Mouse (Mus musculus): ENCODE data around the gene Epb42.
"Not testable (repeated sequence)": the region's sequence is repeated elsewhere in the genome, so short reads cannot be mapped to it uniquely, and the experiment has no call there.

Epb42 gene

DNA sequence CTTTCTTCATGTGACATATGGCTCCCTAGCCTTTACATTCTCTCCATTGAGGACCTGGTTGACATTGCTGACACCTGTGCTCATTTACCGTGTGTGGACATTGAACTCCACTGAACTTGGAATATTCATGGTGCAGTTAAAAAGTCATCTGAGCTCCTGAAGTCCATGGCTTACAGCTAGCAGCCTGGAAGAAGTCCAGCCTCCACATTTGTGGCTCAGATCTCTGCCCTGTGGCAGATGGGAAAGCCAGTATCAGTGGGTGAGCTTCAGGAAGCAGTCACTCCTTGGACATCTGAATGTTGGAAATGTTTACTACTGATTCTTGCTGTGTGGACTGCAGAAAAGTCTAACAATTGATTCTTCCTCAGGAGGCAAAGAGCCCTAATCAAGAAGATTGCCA is 29.9 kb downstream of the Epb42 start:
- peak; percentile 84 to 90 for DNase-seq

DNA sequence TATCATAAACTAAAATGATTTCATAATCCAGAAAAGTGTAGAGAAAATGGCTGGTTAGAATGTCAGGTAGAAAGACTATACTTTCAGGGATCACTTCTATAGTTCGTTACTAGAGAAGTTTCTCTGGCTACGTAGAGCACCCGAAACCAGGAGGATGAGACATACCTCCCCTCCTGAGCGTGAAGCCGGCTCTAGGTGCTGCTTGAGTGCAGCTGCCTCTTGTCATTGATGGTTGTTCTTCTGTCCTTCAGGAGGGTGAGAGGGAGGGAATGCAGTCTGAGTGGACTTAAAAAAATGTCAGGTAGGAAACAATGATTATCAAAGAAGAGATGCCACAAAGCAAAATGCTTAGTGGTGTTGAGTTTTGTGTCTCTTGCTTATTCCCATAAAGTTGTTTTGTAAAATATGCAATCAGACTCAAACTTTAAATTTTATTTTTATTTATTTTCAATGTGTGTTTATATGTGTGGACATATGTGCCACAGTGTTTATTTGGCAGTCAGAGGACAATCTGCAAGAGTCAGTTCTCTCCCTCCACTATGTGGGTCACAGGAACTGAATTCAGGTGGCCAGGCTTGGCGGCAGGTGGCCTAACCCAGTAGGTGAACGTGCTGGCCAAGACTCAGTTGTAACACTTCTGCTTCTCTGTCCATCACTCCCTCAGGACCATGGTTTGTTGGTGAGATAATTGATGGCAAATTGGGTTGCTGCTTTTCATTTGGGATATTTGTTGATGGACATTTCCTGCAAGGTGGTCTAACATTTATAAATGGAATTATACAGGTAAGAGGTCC is 32.7 kb downstream of the Epb42 start:
- DNase-seq = peak; percentile 85 to 90

DNA sequence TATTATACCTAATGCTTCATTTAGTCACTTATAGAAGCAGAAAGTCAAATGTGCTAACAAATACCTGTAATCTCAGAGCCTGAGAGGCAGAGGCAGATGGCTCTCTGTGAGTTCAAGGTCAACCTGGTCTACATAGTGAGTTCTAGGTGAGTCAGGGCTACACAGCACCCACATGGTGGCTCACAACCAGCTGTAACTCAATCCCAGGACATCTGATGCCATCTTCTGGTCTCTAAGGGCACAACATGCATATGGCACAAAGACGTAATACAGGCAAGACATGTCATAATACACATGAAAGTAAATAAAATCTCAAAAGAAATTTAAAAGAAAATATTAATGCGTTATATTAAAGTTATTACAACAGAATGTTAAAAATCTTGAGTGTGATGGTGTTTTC is 33.3 kb downstream of the Epb42 start:
- DNase-seq = peak in 1 of 2 experiments; percentile 46

DNA sequence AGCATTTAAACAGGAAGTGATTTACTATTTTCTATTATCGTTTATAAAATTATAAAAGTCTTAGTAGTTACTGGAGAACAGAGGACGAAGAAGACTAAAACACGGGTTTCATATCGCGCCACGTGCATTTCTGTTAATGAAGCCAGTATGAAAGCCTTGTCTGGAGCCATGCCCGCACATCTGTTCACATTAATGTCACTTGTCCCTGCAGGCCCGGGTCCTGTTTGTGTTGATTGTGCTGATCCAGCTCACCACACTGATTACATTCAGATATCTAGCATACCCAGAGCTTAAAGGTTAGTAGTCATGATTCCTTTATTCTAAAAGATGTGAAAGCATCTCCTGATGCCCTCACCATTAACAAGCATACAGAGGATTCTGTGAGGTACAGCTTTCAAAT is 38.0 kb downstream of the Epb42 start:
- DNase-seq = no peak

DNA sequence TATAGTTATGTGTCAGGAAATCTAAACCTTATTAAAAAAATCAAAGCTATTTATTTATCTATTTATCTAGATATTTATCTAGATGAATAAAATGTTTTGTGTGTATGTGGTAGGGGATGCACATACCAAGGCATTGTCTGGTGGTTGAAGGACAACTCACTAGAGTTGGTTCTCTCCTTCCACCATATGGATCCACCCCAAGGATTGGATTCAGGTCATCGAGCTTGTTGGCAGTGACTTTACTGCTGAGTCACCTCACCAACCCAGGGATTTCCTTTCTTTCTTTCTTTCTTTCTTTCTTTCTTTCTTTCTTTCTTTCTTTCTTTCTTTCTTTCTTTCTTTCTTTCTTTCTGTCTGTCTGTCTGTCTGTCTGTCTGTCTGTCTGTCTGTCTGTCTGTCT is 40.3 kb downstream of the Epb42 start:
- DNase-seq = peak; percentile 49 to 68

DNA sequence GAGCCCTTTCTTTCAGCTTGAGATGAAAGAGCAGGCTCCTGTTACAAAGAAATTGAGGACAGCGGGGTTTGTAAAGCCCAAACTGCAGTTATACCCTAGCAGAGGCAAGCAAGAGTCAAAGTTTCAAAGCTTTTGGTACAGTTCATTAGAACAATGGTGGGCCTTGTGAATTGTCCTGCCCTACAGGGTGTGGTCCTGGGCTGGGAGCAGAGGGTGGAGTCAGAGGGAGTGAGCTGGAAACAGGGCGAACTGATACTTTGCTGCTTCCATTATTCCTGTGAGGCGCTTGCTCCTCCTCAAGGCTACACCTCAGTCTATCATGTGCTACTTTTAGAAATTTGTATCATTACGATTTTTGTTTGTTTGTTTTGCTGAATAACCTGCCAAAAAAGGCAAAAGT is 45.7 kb downstream of the Epb42 start:
- no peak for DNase-seq

DNA sequence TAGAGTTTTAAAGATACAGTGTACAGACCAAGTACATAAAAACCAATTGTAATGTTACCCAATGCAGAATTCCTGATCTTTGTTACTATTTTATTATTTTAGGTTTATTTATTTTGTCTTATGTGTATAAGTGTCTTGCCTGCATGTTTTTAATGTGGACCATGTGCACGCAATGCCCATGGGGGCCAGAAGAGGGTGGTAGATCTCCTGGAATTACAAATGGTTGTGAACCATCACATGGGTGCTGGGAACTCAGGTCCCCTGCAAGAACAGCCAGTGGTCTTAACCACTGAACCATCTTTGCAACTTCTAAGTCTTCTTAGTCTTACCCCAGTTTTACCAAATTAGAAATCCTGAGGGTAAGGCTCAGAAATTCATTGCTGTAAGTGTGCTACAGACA is 51.6 kb downstream of the Epb42 start:
- no peak for DNase-seq

DNA sequence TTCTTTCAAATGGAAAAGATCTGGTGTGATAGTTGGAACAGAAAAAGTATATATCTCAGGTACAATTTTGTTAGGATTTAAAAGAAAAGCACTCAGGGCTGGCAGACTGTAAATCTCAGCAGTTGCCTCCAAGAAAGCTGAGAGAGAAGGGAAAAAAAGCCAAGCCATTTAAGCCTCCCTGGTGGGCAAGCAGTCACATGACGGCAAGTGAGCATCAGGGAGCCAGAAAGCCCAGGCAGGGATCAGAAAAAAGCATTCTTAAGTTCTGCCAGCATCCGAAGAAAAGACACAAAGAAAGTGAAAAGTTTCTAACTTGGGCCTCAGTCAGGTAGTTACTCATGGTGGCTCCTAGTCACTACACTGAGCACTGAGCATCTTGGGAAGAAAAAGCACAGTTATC is 53.3 kb downstream of the Epb42 start:
- peak in 1 of 2 experiments; percentile 56 for DNase-seq

DNA sequence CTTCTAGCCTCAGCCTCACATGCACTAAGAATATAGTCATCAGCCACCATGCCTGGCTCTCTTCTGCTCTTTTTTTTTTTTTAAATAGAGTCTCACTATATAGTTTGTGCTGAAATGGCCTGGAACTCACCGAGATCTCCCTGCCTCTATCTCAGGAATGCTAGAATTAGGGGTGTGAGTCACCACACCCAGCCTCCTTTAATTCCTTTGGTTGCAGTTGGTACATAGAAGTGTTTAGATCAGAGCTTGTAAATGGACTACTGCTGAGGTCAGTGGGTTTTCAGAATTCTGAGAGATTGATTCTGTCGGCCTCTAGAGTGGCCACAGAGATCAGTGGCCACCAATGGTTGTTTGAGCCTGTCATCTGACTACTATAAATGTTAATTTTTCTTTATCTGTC is 56.0 kb downstream of the Epb42 start:
- DNase-seq = no peak

DNA sequence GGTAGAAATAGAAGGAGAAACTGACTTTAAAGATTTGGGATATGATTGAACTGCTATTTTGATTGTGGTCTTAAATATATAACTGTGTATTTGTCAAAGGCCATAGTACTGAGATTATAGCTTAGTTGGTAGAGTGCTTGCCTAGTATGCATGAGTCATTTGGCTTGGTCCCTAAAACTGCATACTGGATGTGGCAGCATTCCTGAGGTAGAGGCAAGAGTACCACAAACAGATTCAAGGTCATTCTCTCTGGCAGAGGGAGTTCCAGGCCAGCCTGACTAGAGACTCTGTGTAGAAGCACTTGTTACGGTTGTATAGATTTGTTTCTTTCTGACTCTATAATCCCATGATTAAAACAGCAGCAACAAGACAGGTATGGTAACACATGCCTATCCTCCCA is 57.1 kb downstream of the Epb42 start:
- DNase-seq = peak in 1 of 2 experiments; percentile 51

DNA sequence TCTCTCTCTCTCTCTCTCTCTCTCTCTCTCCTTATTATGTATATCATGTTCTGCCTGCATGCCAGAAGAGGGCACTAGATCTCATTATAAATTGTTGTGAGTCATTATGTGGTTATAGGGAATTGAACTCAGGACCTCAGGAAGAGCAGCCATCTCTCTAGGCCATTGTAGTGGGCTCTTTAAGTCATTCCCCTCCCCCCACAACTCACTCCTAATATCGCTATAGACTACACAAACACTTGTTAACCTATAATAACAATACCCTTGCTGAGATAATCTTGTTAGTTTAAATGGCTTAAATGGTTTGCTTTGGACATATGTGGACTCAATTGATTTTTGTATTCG is 58.2 kb downstream of the Epb42 start:
- no peak for DNase-seq

DNA sequence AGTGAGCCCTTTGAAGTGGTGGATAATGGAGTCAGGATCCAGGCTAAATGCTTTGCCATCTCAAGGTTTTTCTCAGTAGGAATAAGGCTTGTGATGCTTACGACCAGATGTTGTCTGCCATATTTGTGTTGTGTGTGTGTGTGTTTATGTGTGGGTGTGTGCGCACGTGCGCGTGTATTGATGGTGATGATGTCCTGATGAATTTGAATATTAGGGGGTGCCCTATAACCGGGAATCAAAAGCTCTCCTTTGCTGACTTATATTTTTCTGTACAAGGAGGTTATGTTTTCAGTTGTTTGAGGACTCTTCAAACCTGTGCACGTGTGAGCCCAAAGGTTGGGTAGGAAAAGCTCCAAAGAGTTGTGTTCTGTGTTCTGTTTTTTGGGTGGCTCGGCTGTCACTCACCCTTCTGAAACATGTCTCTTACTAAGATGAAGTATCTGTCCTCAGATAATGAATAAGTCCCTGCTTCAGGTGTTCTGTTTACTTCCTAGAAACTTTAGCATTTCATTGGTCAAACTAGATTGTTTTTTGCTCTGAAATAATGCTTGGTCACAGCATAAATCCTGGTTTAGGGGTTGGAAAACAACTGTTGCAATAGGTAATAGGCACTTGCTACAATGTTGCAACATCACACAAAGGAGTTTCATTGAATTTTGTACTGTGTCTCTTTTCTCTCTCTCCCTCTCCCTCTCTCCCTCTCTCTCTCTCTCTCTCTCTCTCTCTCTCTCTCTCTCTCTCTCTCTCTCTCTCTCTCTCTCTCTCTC is 58.8 kb downstream of the Epb42 start:
- DNase-seq = no peak

DNA sequence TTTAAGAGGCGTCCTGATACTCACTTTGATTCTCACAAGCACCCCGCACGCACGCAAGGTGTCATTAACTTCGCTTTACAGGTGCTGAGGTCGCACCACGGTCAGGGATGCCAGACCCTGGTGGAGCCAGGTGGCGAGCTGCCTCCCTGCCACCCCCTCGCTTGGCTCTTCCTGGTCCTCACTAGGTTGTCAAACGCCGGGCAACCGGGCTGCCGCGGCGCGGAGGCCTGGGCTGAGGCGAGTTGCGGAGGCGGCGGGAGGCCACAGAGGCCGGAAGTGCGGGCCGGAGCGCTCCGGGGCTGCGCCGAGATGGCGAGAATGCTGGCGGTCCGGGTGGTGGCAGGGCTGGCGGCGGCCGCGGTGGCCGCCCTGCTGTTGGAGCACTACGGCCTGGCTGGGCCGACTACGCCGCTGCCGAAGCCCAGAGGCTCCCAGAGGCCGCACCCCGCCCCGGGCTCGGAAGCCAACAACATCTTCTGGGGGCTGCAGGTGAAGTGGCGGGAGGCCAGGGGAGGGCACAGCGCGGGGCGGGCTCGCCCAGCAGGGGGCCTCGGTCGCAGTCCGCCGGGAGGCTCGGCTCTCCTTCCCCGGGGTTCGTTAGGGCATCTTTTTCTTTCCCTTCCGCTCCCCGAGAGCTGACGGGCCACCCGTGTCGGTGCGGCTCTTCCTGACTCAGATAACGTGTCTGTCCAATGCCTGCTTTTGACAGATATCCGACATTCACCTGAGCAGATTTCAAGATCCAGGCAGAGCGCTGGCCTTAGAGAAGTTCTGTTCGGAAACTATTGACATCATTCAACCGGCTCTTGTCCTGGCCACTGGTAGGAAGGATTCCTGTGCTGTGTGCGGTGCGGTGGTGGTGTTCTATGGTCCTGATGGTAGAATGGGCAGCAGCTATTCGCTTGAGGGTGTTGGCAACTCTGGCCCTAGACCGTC is 59.6 kb downstream of the Epb42 start, which contains the start of gene Tmem62:
TSS of gene Tmem62 (plus strand) at position 28 of the 936 bp plus-strand sequence.
- peak; percentile 86 to 88 for DNase-seq

DNA sequence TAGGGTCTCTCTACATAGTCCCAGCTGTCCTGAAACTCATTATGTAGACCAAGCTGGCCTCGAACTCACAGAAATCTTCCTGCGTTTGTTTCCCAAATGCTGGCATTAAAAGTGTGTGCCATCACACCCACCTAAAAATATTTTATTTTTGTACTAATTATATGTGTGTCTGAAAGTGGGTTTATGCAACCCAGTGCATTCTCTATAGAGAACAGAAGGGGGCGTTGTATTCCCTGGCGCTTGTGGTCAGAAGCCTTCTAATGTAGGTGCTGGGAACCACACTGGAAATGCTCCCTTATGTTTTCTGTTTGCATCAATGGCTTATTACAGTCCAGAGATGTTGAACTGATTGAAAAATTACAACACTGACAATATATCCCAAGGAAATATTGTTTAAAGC is 60.6 kb downstream of the Epb42 start:
- DNase-seq = peak in 1 of 2 experiments; percentile 41

DNA sequence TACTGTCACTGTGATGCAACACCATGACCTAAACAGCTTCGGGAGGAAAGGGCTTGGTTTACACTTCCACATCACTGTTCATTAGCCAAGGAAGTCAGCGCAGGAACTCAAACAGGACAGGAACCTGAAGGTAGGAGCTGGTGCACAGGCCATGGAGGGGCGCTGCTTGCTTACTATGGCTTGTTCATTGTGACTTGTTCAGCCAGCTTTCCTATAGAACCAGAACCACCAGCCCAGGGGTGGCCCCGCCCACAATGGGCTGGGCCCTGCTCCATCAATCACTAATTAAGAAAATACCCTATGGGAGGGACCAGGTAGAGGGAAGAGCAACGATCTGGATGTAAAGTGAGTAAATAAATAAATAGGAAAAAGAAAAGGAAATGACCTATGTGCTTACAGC is 63.9 kb downstream of the Epb42 start:
- DNase-seq = peak in 1 of 2 experiments; percentile 51

DNA sequence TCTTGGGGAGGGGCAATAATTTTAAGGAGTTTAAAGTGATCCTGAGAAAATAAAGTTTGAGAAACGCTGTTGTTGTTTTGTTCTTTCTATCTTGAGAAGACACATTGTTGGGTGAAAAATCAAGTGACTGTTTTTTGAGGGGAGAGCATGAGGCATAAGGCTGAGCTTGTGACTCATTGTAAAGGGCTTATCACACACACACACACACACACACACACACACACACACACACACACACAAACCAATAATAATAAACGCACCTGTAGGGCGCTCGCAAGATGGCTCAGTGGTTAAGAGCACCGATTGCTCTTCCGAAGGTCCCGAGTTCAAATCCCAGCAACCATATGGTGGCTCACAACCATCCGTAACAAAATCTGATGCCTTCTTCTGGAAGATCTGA is 64.6 kb downstream of the Epb42 start:
- not testable (repeated sequence) for DNase-seq

DNA sequence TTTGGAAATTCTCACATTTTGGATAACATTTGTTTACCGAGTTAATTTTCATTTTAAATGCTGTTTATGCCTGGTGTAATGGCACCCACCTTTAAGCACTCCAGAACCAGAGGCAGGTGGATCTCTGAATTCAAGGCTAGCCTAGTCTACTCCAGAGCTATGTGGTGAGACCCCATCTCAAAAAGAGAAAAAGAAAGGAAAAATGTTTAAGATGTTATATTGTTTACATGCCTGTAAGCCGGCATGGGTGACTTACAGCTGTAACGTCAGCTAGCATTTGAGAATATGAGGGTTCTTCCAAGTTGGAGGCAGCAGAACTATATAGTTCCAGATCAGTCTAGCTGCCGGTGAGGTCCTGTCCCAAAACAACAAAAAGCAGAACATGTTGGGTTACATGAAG is 65.1 kb downstream of the Epb42 start:
- DNase-seq = no peak

DNA sequence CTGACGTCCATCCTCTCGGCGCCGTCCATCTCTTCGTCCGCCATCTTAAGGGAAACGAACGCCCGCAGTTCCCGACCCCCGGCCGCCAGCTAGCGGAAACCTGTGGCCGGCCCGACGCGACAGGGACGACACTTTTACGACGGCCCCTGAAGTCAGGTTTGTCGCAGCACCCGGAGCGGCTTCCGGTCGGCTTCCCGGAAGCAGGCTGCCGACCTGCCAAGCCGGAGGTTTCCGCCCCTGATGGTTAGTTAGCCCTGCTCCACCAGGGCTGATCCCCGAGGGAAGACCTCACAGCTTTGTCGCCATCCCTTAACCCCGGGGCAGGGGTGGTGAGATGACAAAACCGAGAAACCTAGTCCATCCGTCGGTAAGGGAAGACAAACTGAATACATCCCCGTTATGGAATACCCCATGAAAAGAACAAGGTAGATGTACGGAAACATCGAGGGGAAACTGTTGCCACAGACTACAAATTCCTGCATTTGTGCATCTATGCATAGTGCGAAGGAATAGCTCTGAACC is 66.3 kb downstream of the Epb42 start, which contains the start of gene Ubr1:
TSS of gene Ubr1 (minus strand) at position 157 of the 522 bp plus-strand sequence.
- DNase-seq = peak; percentile 88 to 91

DNA sequence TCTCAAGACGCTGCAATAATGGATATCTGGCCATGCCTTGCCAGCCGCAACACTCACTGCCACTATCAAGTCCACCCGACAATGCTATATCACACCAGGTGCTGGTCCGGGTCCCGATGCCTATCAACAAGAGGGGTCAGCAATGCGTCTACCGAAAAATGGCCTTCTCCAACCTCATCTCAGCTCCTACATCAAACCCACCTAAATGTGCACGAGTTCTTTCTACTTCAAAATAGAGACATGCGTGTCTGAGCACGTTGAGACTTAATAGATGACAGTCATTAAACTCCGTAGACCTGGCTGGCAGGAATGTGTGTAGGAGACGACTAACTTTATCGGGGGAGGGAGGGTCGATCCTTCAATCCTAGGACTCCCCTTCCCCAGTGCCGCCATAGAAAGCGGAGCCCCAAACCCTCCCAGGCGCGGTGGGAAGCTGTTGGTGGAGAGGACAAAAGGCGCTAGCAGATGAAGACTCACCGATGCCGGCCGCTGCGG is 66.8 kb downstream of the Epb42 start:
- DNase-seq = peak in 1 of 2 experiments; percentile 48

All from cerebellum, postnatal 25 days (tissue).